Mouse (Mus musculus) limb, embryonic 15.5 days (tissue): Measurements from ENCODE around the gene Mlh1. TPM values are rescaled to one million over a fixed set of nuclear protein-coding genes. Genes with fewer than 3 reads are reported as not detected.
A peak's percentile ranks its signal among the peaks of the same experiment; 100 is the strongest.

Source experiments
- ATAC-seq: fragments of 200-750 bp; cut with Nextera tagmentation; 2 replicates; pipeline ENCODE4 v1.8.0; 2017; ENCODE audit warnings: low read depth, moderate TSS enrichment; ENCODE audit not compliant: insufficient number of reproducible peaks, low FRiP score, low TSS enrichment
- H3K27ac ChIP-seq: fragments of 300-500 bp; sonication (generic); 2 replicates; pipeline ENCODE4 v1.5.1; 2015; ENCODE audit warnings: moderate library complexity, mild to moderate bottlenecking, inconsistent platforms
- H3K27me3 ChIP-seq: fragments of 300-500 bp; sonication (generic); 2 replicates; pipeline ENCODE4 v1.6.1; 2015; ENCODE audit warnings: inconsistent platforms
- H3K36me3 ChIP-seq: fragments of 300-500 bp; sonication (generic); 2 replicates; pipeline ENCODE4 v1.6.1; 2015; ENCODE audit warnings: inconsistent platforms
- H3K4me1 ChIP-seq: fragments of 300-500 bp; sonication (generic); 2 replicates; pipeline ENCODE4 v1.6.1; 2015; ENCODE audit warnings: inconsistent platforms
- H3K4me2 ChIP-seq: fragments of 300-500 bp; sonication (generic); 2 replicates; pipeline ENCODE4 v1.6.1; 2015; ENCODE audit warnings: mild to moderate bottlenecking, inconsistent platforms
- H3K4me3 ChIP-seq: fragments of 300-500 bp; sonication (generic); 2 replicates; pipeline ENCODE4 v1.5.1; 2015; ENCODE audit warnings: mild to moderate bottlenecking, inconsistent platforms
- H3K9ac ChIP-seq: fragments of 300-500 bp; sonication (generic); 2 replicates; pipeline ENCODE4 v1.6.1; 2015; ENCODE audit warnings: inconsistent platforms
- H3K9me3 ChIP-seq: fragments of 300-500 bp; sonication (generic); 2 replicates; pipeline ENCODE4 v1.6.1; 2016; ENCODE audit warnings: inconsistent platforms
- WGBS: fragments of 180-500 bp; shearing (Covaris S2); methylation state at CpG from one replicate; pipeline ENCODE4 v1.1.7; 2015; 5-methylcytosine and 5-hydroxymethylcytosine counted together
- polyA plus RNA-seq: library from polyadenylated mRNA; unstranded; fragments of >200 nt; fragmentation: Nextera tagmentation; extraction: Ambion mirVana; gene quantifications from 2 replicates; pipeline ENCODE4 v1.2.1, GENCODE M21; 2015

The Mlh1 gene
- 32.2 and 35.7 TPM in 2 replicates for polyA plus RNA-seq

DNA sequence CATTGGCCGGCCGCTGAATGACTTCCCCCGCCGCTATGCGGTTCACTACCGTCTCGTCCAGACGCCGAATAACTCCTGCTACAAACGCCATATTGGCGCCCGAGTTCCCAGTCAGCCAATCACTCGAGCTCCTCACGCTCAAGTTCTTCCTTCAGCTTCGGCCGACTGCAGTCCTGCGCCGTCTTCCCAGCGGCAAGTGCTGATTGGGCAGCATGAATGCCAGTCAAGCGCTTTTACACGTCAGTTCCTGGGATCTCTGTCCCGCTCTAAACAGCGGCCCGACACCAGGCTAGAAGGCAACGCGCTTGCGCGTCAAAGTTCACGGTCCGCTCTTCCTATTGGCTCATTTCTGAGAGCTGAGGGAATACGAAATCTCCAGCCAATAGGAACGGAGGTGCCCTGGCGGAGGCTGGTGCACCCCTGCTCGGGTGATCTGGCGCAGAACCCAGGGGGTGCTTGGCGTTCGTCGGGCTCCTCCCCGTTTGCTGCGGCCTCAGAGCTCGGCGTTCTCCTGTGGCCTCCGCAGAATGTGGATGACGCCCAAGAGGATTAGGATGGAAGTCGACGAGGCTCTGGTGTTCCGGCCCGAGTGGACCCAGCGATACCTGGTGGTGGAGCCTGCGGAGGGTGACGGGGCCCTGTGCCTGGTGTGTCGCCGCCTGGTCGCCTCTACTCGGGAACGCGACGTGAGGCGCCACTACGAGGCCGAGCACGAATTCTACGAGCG lies at the start of gene Mlh1, which contains the start of gene Epm2aip1:
TSS of gene Mlh1 (minus strand) at position 358 of the 727 bp plus-strand sequence.
TSS of gene Epm2aip1 (plus strand) at position 496 of the 727 bp plus-strand sequence.
- H3K36me3 ChIP-seq: peaks cover 14% of the 10 kb centered on the region
- peak within 1 kb of the TSS; percentile 97 for H3K27ac ChIP-seq
- ATAC-seq: peak; percentile 100
- H3K9ac ChIP-seq: peak within 1 kb of the TSS; percentile 74
- H3K4me1 ChIP-seq: peaks cover 28% of the 10 kb centered on the region
- no peaks in the 10 kb centered on the region for H3K9me3 ChIP-seq
- WGBS: under 1% methylated on average over 64 of the region's 64 CpGs
- H3K27me3 ChIP-seq: no peaks in the 10 kb centered on the region
- H3K4me2 ChIP-seq: peak within 1 kb of the TSS; percentile 63
- H3K4me3 ChIP-seq: peak within 1 kb of the TSS; percentile 83

GRCm38 (mm10) chr9:111320912-111321311 lies 49.3 kb upstream of the Mlh1 start:
- no peaks in the 10 kb centered on the region for H3K4me1 ChIP-seq
- H3K36me3 ChIP-seq: no peaks in the 10 kb centered on the region
- no peak overlapping the region for H3K9ac ChIP-seq
- no peak for ATAC-seq
- 71% methylated on average over 4 of the region's 4 CpGs for WGBS
- no peak overlapping the region for H3K4me3 ChIP-seq
- H3K27ac ChIP-seq: no peak overlapping the region
- H3K9me3 ChIP-seq: no peaks in the 10 kb centered on the region
- H3K4me2 ChIP-seq: no peak overlapping the region
- 0 out of 2 replicates have a peak, but pooled peaks cover 3% of the 10 kb centered on the region for H3K27me3 ChIP-seq

DNA sequence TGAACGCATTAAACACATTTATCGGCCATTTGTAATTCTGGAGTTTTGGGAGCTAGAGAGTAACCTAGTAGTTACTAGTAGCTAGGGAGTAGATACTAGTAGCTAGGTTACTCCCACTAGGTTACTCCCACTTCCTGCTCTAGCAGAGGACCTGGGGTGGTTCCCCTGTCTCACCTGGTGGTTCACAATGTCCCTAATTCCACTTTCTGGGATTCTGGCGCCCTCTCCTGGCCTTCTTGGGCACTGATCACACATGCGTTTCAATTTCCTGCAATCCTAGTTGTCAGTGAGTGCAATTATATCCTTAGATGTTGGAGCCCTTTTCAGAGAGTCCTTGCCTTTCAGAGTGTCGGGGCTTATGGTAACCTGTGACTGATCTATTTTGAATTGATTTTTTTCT lies 42.6 kb upstream of the Mlh1 start:
- Histone ChIP-seq H3K4me1 (peaks cover 20% of the 10 kb centered on the region), H3K9ac (no peak overlapping the region), H3K27ac (no peak overlapping the region), H3K4me2 (no peak overlapping the region), H3K4me3 (no peak overlapping the region), H3K27me3 (peaks cover 55% of the 10 kb centered on the region), H3K36me3 (no peaks in the 10 kb centered on the region), H3K9me3 (no peaks in the 10 kb centered on the region; the same call in 1 of the 2 replicates)
- ATAC-seq: no peak
- WGBS: 34% methylated on average over 5 of the region's 5 CpGs

GRCm38 (mm10) chr9:111313793-111314192 lies 42.2 kb upstream of the Mlh1 start:
- ATAC-seq: no peak
- no peak overlapping the region for H3K4me3 ChIP-seq
- H3K4me2 ChIP-seq: no peak overlapping the region
- H3K27ac ChIP-seq: no peak overlapping the region
- H3K4me1 ChIP-seq: peaks cover 20% of the 10 kb centered on the region
- no peaks in the 10 kb centered on the region for H3K36me3 ChIP-seq
- H3K9me3 ChIP-seq: no peaks in the 10 kb centered on the region; the same call in 1 of the 2 replicates
- WGBS: 24% methylated on average over 5 of the region's 5 CpGs
- H3K27me3 ChIP-seq: peaks cover 59% of the 10 kb centered on the region
- no peak overlapping the region for H3K9ac ChIP-seq

GRCm38 (mm10) chr9:111313299-111313698 lies 41.7 kb upstream of the Mlh1 start:
- Histone ChIP-seq H3K27ac (no peak overlapping the region), H3K9me3 (no peaks in the 10 kb centered on the region; the same call in 1 of the 2 replicates), H3K36me3 (no peaks in the 10 kb centered on the region), H3K4me1 (peaks cover 20% of the 10 kb centered on the region), H3K4me3 (no peak overlapping the region), H3K4me2 (no peak overlapping the region), H3K27me3 (peaks cover 59% of the 10 kb centered on the region), H3K9ac (no peak overlapping the region)
- ATAC-seq: no peak
- 11% methylated on average over 6 of the region's 6 CpGs for WGBS

GRCm38 (mm10) chr9:111312442-111313141 lies 41.0 kb upstream of the Mlh1 start:
- no peak overlapping the region for H3K27ac ChIP-seq
- peaks cover 59% of the 10 kb centered on the region for H3K27me3 ChIP-seq
- peaks cover 20% of the 10 kb centered on the region for H3K4me1 ChIP-seq
- no peaks in the 10 kb centered on the region; the same call in 1 of the 2 replicates for H3K9me3 ChIP-seq
- H3K4me2 ChIP-seq: peak overlapping the region; percentile 97
- peak overlapping the region; percentile 49 for H3K4me3 ChIP-seq
- H3K9ac ChIP-seq: 0 out of 2 replicates have a peak overlapping the region, but pooled peaks have one; percentile 14
- ATAC-seq: no peak
- no peaks in the 10 kb centered on the region for H3K36me3 ChIP-seq
- WGBS: under 1% methylated on average over 33 of the region's 59 CpGs

DNA sequence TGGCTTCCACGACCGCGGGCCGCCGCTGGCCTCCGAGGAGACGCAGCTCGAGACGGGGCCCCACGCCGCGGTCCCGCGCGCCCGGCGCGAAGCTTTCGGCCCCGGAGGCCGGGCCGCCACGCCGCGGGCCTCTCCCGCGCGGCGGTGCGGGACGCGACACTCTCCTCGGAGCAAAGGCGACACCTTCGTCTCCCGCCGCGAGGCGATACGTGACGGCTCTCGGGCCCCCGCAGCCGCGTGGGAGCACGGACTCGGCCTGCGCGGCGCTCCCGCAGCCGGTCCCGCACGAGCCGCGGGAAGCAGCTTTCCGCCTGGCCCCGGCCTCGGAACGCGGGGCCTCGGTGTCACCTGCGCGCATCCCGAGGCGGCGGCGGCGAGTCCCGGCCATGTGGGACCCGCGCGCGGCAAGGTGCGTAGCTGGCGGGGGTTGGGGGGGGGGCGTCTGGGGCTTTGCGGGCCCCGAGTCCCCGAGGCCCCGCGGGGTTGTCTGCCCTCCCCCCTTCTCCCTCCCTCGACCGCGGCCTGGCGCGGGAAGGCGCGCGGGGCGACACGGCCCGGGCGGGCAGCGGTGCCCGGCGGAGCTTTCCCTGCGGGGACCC lies 40.4 kb upstream of the Mlh1 start:
- Histone ChIP-seq H3K4me1 (peaks cover 20% of the 10 kb centered on the region), H3K4me2 (peak overlapping the region; percentile 97), H3K9ac (0 out of 2 replicates have a peak overlapping the region, but pooled peaks have one; percentile 14), H3K9me3 (no peaks in the 10 kb centered on the region; the same call in 1 of the 2 replicates), H3K27me3 (peaks cover 59% of the 10 kb centered on the region), H3K36me3 (no peaks in the 10 kb centered on the region), H3K4me3 (peak overlapping the region; percentile 49), H3K27ac (no peak overlapping the region)
- WGBS: under 1% methylated on average over 60 of the region's 98 CpGs
- no peak for ATAC-seq

DNA sequence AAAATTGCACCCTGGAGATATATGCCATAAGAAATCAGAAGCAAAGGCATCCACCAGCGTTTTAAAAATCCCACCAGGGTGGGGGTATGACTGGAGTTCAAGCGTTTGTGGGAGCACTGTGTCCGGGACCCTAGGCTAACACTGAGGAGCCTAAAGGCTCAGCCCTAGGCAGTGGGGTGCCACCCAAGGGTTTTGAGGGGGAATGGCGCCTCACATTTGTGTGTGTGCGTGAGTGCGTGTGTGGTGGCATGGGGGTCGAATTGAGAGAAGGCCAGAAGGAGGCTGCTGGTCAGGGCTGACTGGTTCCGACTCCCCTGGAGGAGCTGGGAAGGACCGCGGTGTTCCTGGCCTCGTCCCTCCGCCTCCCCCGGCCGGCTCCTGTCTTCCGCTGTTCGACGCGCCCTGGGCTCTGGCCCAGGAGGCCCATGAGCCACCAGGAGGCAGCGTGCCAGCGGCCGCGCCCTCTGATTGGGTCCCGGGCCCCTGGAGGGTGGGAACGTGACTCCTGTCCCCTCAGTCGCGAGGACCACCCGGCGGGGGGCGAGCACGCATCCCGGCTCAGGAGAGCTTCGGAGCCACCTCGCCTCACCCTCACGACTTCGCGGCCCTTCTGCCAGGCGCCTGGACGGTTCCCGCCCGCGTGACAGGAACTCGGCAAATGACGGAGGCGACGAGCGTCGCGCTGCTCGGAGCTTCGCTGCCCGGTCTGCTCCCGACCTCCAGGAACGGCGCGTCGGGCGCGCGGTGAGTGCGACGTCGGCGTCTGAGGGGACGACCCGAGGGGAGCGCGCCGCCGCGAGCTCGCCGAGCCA lies 39.6 kb upstream of the Mlh1 start, which contains the start of gene Trank1:
TSS of gene Trank1 (plus strand) at position 709 of the 812 bp plus-strand sequence.
- Histone ChIP-seq H3K36me3 (no peaks in the 10 kb centered on the region), H3K27ac (no peak within 1 kb of the TSS), H3K4me2 (peak within 1 kb of the TSS; percentile 97), H3K9me3 (no peaks in the 10 kb centered on the region; the same call in 1 of the 2 replicates), H3K27me3 (peaks cover 59% of the 10 kb centered on the region), H3K9ac (0 out of 2 replicates have a peak within 1 kb of the TSS, but pooled peaks have one; percentile 14), H3K4me3 (peak within 1 kb of the TSS; percentile 49), H3K4me1 (peaks cover 20% of the 10 kb centered on the region)
- ATAC-seq: no peak
- 9% methylated on average over 66 of the region's 72 CpGs for WGBS

DNA sequence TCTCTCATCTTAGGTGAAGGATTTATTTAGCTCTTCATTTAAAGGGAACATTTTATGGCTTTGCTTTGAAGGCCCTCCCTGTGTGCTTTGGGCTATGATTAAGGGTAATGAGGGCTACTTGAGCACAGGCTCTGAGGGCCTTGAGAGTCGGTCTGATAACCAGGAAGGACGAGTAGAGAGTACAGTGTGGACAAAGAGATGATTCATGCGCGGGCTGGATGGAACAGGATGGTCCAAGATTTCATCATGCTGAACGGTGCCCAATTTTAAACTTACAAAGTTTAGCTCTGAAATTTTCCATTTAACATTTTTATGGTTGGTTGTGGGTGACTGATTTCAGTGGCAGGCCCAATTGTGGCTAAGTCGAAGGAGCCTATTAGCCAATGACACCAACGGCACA lies 34.6 kb upstream of the Mlh1 start:
- H3K4me2 ChIP-seq: no peak overlapping the region
- 68% methylated on average over 7 of the region's 7 CpGs for WGBS
- no peaks in the 10 kb centered on the region for H3K36me3 ChIP-seq
- no peak overlapping the region for H3K9ac ChIP-seq
- no peak overlapping the region for H3K4me3 ChIP-seq
- no peak for ATAC-seq
- peaks cover 2% of the 10 kb centered on the region for H3K4me1 ChIP-seq
- H3K9me3 ChIP-seq: no peaks in the 10 kb centered on the region; the same call in 1 of the 2 replicates
- no peak overlapping the region for H3K27ac ChIP-seq
- H3K27me3 ChIP-seq: peaks cover 22% of the 10 kb centered on the region

DNA sequence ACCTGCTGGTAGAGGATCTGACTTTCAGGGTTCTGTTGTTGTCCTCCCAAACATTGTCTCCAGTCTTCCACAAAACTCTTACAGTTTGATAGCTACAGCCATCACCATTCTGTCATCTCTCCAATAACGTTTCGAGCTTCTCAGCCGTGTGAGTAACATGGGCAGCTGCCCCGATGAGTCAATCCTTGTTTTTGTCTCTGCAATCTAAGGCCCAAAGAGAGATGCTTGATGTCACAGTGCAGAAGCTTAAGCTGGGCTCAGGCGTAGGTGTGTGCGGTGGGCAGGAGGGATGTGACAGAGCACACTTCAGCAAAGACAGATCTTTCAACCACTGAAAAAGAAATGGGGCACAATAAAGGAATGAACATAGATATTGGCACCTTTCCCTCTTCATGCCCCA lies 32.4 kb upstream of the Mlh1 start:
- ATAC-seq: no peak
- Histone ChIP-seq H3K36me3 (no peaks in the 10 kb centered on the region), H3K4me3 (no peak overlapping the region), H3K4me1 (no peaks in the 10 kb centered on the region), H3K9ac (no peak overlapping the region), H3K27ac (no peak overlapping the region), H3K4me2 (no peak overlapping the region), H3K9me3 (no peaks in the 10 kb centered on the region), H3K27me3 (peaks cover 2% of the 10 kb centered on the region; the same call in 1 of the 2 replicates)
- WGBS: 92% methylated on average over 6 of the region's 6 CpGs
